ENCODE assay signal across 18 mouse cellular contexts in genomic region chr19:29840642-29841041, GRCm38 (mm10). TPM values are rescaled to one million over a fixed set of nuclear protein-coding genes. Genes with fewer than 3 reads are reported as not detected.
DNase-seq lines count a peak whose midpoint lies in the region; ATAC-seq and TF ChIP-seq lines count a peak whose summit lies in the region.
"Had no signal": no experiment of that assay in that cellular context is flagged by ENCODE, and none has a peak within 500 bp of the region (broad histone marks: within the 10 kb centered on the region; RNA-seq: fewer than 3 reads in every experiment).

No protein-coding gene starts in this region.

- peak; percentile 76 for ATAC-seq in lung, embryonic 16.5 days (ENCODE audit: low read depth)
- ATAC-seq in intestine, postnatal 0 days, result no peak
- ATAC-seq: forebrain, embryonic 14.5 days; liver, postnatal 0 days; midbrain, embryonic 15.5 days had no signal

- H3K9me3 ChIP-seq in heart, embryonic 10.5 days, result no peaks in the 10 kb centered on the region
- H3K9me3 ChIP-seq in lung, embryonic 16.5 days (ENCODE audit: control insufficient read depth, low read length), result no peaks in the 10 kb centered on the region
- H3K9me3 ChIP-seq in intestine, postnatal 0 days (ENCODE audit: control insufficient read depth), result no peaks in the 10 kb centered on the region
- H3K9me3 ChIP-seq: limb, embryonic 10.5 days; midbrain, embryonic 15.5 days; neural tube, embryonic 13.5 days had no signal

- H3K27me3 ChIP-seq in heart, embryonic 10.5 days (ENCODE audit: insufficient read depth, poor library complexity, severe bottlenecking), result no peaks in the 10 kb centered on the region
- no peaks in the 10 kb centered on the region for H3K27me3 ChIP-seq in lung, embryonic 16.5 days (ENCODE audit: control insufficient read depth, insufficient read depth, low read depth, low read length)
- no peaks in the 10 kb centered on the region for H3K27me3 ChIP-seq in intestine, postnatal 0 days (replicated peaks; ENCODE audit: control insufficient read depth, insufficient read depth, low read length)
- H3K27me3 ChIP-seq: CH12.LX; midbrain, embryonic 15.5 days; neural tube, embryonic 13.5 days had no signal

- no peak for TF ChIP-seq CTCF in intestine, postnatal 0 days (IDR thresholded peaks at IDR 0.05; ENCODE audit: low read depth)

- no peaks in the 10 kb centered on the region for H3K4me1 ChIP-seq in heart, embryonic 10.5 days
- H3K4me1 ChIP-seq in lung, embryonic 16.5 days (replicated peaks; ENCODE audit: control insufficient read depth, insufficient read depth, low read length), result no peaks in the 10 kb centered on the region; the same call in 1 of the 2 replicates
- no peaks in the 10 kb centered on the region for H3K4me1 ChIP-seq in intestine, postnatal 0 days (replicated peaks; ENCODE audit: control insufficient read depth, insufficient read depth, low read length)

- peak; percentile 41 to 44 for DNase-seq in heart, adult 18-20 months
- DNase-seq in heart, embryonic 10.5 days (ENCODE audit: low spot score), result no peak
- DNase-seq in 3T3-L1 (ENCODE audit: low read depth, low spot score), result peak; percentile 86
- DNase-seq in brain, embryonic 18.5 days (ENCODE audit: low read depth, low spot score), result peak; percentile 36
- DNase-seq in cerebellum, postnatal 14 days, result no peak
- no peak for DNase-seq in adrenal gland, adult 18-20 months (ENCODE audit: low spot score in 2 of 2)
- DNase-seq: cerebellum, adult 18-20 months; kidney, postnatal 4 days; liver, postnatal 0 days; right cerebral cortex, adult 18-20 months; thymus, postnatal 4 days had no signal

- no peak overlapping the region for H3K27ac ChIP-seq in heart, embryonic 10.5 days
- H3K27ac ChIP-seq in lung, embryonic 16.5 days (ENCODE audit: low read length), result no peak overlapping the region
- H3K27ac ChIP-seq in intestine, postnatal 0 days (ENCODE audit: low read depth, low read length), result no peak overlapping the region
- H3K27ac ChIP-seq: limb, embryonic 10.5 days; midbrain, embryonic 15.5 days; neural tube, embryonic 13.5 days had no signal

- 88% methylated on average over 4 of the region's 4 CpGs for WGBS in heart, embryonic 10.5 days
- 60% methylated on average over 4 of the region's 4 CpGs for WGBS in lung, embryonic 16.5 days
- 77% methylated on average over 4 of the region's 4 CpGs for WGBS in intestine, postnatal 0 days

- no peak overlapping the region for H3K4me2 ChIP-seq in lung, embryonic 16.5 days (ENCODE audit: low read depth, low read length)
- H3K4me2 ChIP-seq in intestine, postnatal 0 days (replicated peaks; ENCODE audit: low read depth), result no peak overlapping the region
- H3K4me2 ChIP-seq: midbrain, embryonic 15.5 days; neural tube, embryonic 13.5 days had no signal

- no peaks in the 10 kb centered on the region for H3K36me3 ChIP-seq in heart, embryonic 10.5 days
- H3K36me3 ChIP-seq in lung, embryonic 16.5 days (ENCODE audit: control insufficient read depth, insufficient read depth, low read length), result no peaks in the 10 kb centered on the region
- H3K36me3 ChIP-seq in intestine, postnatal 0 days (ENCODE audit: control insufficient read depth, insufficient read depth), result no peaks in the 10 kb centered on the region
- H3K36me3 ChIP-seq: limb, embryonic 10.5 days; midbrain, embryonic 15.5 days; neural tube, embryonic 13.5 days had no signal

- no peak overlapping the region for H3K9ac ChIP-seq in lung, embryonic 16.5 days (ENCODE audit: low read length)
- H3K9ac ChIP-seq in intestine, postnatal 0 days (ENCODE audit: low read depth, low read length), result no peak overlapping the region
- H3K9ac ChIP-seq: liver, postnatal 0 days; midbrain, embryonic 15.5 days; neural tube, embryonic 13.5 days had no signal

- no peak overlapping the region for H3K4me3 ChIP-seq in heart, embryonic 10.5 days
- H3K4me3 ChIP-seq in lung, embryonic 16.5 days (ENCODE audit: low read length), result no peak overlapping the region
- no peak overlapping the region for H3K4me3 ChIP-seq in intestine, postnatal 0 days (ENCODE audit: low read depth, low read length)
- H3K4me3 ChIP-seq: limb, embryonic 10.5 days; midbrain, embryonic 15.5 days; neural tube, embryonic 13.5 days had no signal

RNA-seq across cellular contexts. Expression of gene Ranbp6, which starts 27.9 kb away (rescaled TPM):
- total RNA-seq in heart, adult 18-20 months (2021), result 10 to 100 TPM; 13.1 to 15.3 TPM
- 16.2 and 19.7 TPM in 2 replicates for polyA plus RNA-seq in heart, embryonic 10.5 days (2016; fragmentation: Nextera tagmentation; extraction: Ambion mirVana)
- polyA plus RNA-seq in lung, embryonic 16.5 days (2015; fragmentation: Nextera tagmentation; extraction: Ambion mirVana), result 13.7 TPM in 2 replicates
- polyA plus RNA-seq in intestine, postnatal 0 days (2015; fragmentation: Nextera tagmentation; extraction: Ambion mirVana), result 6.5 and 6.6 TPM in 2 replicates
- 10 to 100 TPM; 17.1 to 17.6 TPM for total RNA-seq in adrenal gland, adult 18-20 months (2021)

RNA-seq across cellular contexts. Expression of gene 9930021J03Rik, which starts 34.9 kb away (rescaled TPM):
- total RNA-seq in heart, adult 18-20 months (2021), result 10 to 100 TPM; 12.9 to 13.4 TPM
- 2.9 and 4.2 TPM in 2 replicates for polyA plus RNA-seq in heart, embryonic 10.5 days (2016; fragmentation: Nextera tagmentation; extraction: Ambion mirVana)
- polyA plus RNA-seq in lung, embryonic 16.5 days (2015; fragmentation: Nextera tagmentation; extraction: Ambion mirVana), result 3.8 and 4.1 TPM in 2 replicates
- polyA plus RNA-seq in intestine, postnatal 0 days (2015; fragmentation: Nextera tagmentation; extraction: Ambion mirVana), result 3.4 and 4.1 TPM in 2 replicates
- total RNA-seq in adrenal gland, adult 18-20 months (2021), result 10 to 100 TPM; 15.6 to 16.5 TPM

Comparison
In these comparisons a context has a peak if more than half of its experiments do, and no peak if none do; other contexts are left out.
1. DNase-seq: peak in heart, adult 18-20 months (2 of 2), 3T3-L1 (single experiment) and brain, embryonic 18.5 days (single experiment); none in heart, embryonic 10.5 days (single experiment), cerebellum, postnatal 14 days (0 of 2) and adrenal gland, adult 18-20 months (0 of 2).